Comparison of ENCODE assay signal across 7 mouse cellular contexts in genomic region chr8:119824100-119824499, GRCm38 (mm10). TPM values are rescaled to one million over a fixed set of nuclear protein-coding genes. Genes with fewer than 3 reads are reported as not detected.
DNase-seq lines count a peak whose midpoint lies in the region; ATAC-seq and TF ChIP-seq lines count a peak whose summit lies in the region.

No protein-coding gene starts in this region.

- intact Hi-C loops in gastrocnemius, adult 2 months (cut with DNase I), result no loop called here

- H3K4me2 ChIP-seq in kidney, embryonic 14.5 days (replicated peaks; ENCODE audit: low read depth, low read length), result no peak overlapping the region

- no peaks in the 10 kb centered on the region for H3K9me3 ChIP-seq in kidney, embryonic 14.5 days (ENCODE audit: control insufficient read depth, low read length)

- 73% methylated on average over 4 of the region's 4 CpGs for WGBS in kidney, embryonic 14.5 days

- H3K4me3 ChIP-seq in gastrocnemius, adult 2 months, result no peak overlapping the region
- H3K4me3 ChIP-seq in kidney, embryonic 14.5 days (ENCODE audit: low read length), result no peak overlapping the region

- peaks cover 28% of the 10 kb centered on the region for H3K4me1 ChIP-seq in kidney, embryonic 14.5 days (ENCODE audit: control insufficient read depth, insufficient read depth, low read length)

- TF ChIP-seq CTCF in gastrocnemius, adult 2 months (IDR thresholded peaks at IDR 0.05), result no peak

- peaks cover 8% of the 10 kb centered on the region for H3K36me3 ChIP-seq in kidney, embryonic 14.5 days (ENCODE audit: control insufficient read depth, insufficient read depth, low read length)

- no peak overlapping the region for H3K9ac ChIP-seq in kidney, embryonic 14.5 days (ENCODE audit: low read depth, low read length)

- H3K27me3 ChIP-seq in kidney, embryonic 14.5 days (ENCODE audit: control insufficient read depth, insufficient read depth, low read length), result no peaks in the 10 kb centered on the region

- peak; percentile 25; the same call in 1 of the 2 replicates for ATAC-seq in kidney, embryonic 14.5 days (ENCODE audit: low FRiP score, low TSS enrichment)

- DNase-seq in layer of hippocampus, adult 11-12 months (ENCODE audit: low spot score), result peak; percentile 75
- no peak for DNase-seq in layer of hippocampus, adult 9-10 months (ENCODE audit: low spot score)
- peak; percentile 6 for DNase-seq in adipocyte (ENCODE audit: low spot score)
- DNase-seq in gastrocnemius, adult 2 months, result peak; percentile 70
- DNase-seq in urinary bladder, adult 2 months (ENCODE audit: low spot score), result no peak
- no peak for DNase-seq in thymus, postnatal 4 days

- no peak overlapping the region for H3K27ac ChIP-seq in gastrocnemius, adult 2 months
- H3K27ac ChIP-seq in kidney, embryonic 14.5 days (ENCODE audit: low read depth, low read length), result no peak overlapping the region

RNA-seq across cellular contexts. Expression of gene Cotl1, which starts 16.2 kb away (rescaled TPM):
- total RNA-seq in gastrocnemius, adult 2 months (2021), result 1 to 10 TPM; 3.2 to 7.4 TPM
- 239 and 329 TPM in 2 replicates for polyA plus RNA-seq in kidney, embryonic 14.5 days (2014; fragmentation: Nextera tagmentation; extraction: Ambion mirVana)
- polyA plus RNA-seq in urinary bladder, adult 2 months (2012; rRNA removed), result 88.9 and 123 TPM in 2 replicates

RNA-seq across cellular contexts. Expression of gene Klhl36, which starts 38.0 kb away (rescaled TPM):
- total RNA-seq in gastrocnemius, adult 2 months (2021), result 1 to 10 TPM in 1 of 2 experiments, under 1 TPM in 1; 0.71 to 1.1 TPM
- 13.3 and 13.8 TPM in 2 replicates for polyA plus RNA-seq in kidney, embryonic 14.5 days (2014; fragmentation: Nextera tagmentation; extraction: Ambion mirVana)
- 10.6 and 11.6 TPM in 2 replicates for polyA plus RNA-seq in urinary bladder, adult 2 months (2012; rRNA removed)

RNA-seq across cellular contexts. Expression of gene Tldc1, which starts 45.9 kb away (rescaled TPM):
- 1 to 10 TPM; 3.0 to 3.3 TPM for total RNA-seq in gastrocnemius, adult 2 months (2021)
- polyA plus RNA-seq in kidney, embryonic 14.5 days (2014; fragmentation: Nextera tagmentation; extraction: Ambion mirVana), result 6.4 and 13.0 TPM in 2 replicates
- polyA plus RNA-seq in urinary bladder, adult 2 months (2012; rRNA removed), result 16.0 and 16.4 TPM in 2 replicates

Comparison
In these comparisons a context has a peak if more than half of its experiments do, and no peak if none do; other contexts are left out.
1. DNase-seq: peak in layer of hippocampus, adult 11-12 months (single experiment), adipocyte (single experiment) and gastrocnemius, adult 2 months (single experiment); none in layer of hippocampus, adult 9-10 months (single experiment), urinary bladder, adult 2 months (single experiment) and thymus, postnatal 4 days (single experiment).